Mouse (Mus musculus) limb, embryonic 14.5 days (tissue): ENCODE data around the gene Gm49384. TPM values are rescaled to one million over a fixed set of nuclear protein-coding genes. Genes with fewer than 3 reads are reported as not detected.
"Not testable (repeated sequence)": the region's sequence is repeated elsewhere in the genome, so short reads cannot be mapped to it uniquely, and the experiment has no call there.

Experiments
- ATAC-seq: fragments of 200-750 bp; cut with Nextera tagmentation; 2 replicates; pipeline ENCODE4 v1.8.0; 2017; ENCODE audit warnings: low read depth, moderate number of reproducible peaks, moderate TSS enrichment; ENCODE audit not compliant: low FRiP score
- DNase-seq: peaks from one replicate; pipeline ENCODE4 v3.0.0-alpha.2; 2015; ENCODE audit warnings: low spot score
- H3K27ac ChIP-seq: fragments of 300-500 bp; sonication (generic); replicated peaks from 2 replicates; pipeline ENCODE4 v1.5.1; 2014; ENCODE audit warnings: low read depth, mild to moderate bottlenecking, low read length, moderate library complexity, mixed read lengths
- H3K27me3 ChIP-seq: fragments of 300-500 bp; sonication (generic); 2 replicates; pipeline ENCODE4 v1.6.1; 2014; ENCODE audit warnings: low read length, mixed read lengths; ENCODE audit not compliant: control insufficient read depth, insufficient read depth
- H3K36me3 ChIP-seq: fragments of 300-500 bp; sonication (generic); 2 replicates; pipeline ENCODE4 v1.6.1; 2014; ENCODE audit warnings: mild to moderate bottlenecking, low read length, moderate library complexity, mixed read lengths; ENCODE audit not compliant: control insufficient read depth, insufficient read depth
- H3K4me1 ChIP-seq: fragments of 300-500 bp; sonication (generic); 2 replicates; pipeline ENCODE4 v1.6.1; 2014; ENCODE audit warnings: antibody characterized with exemption, low read length, mixed read lengths; ENCODE audit not compliant: control insufficient read depth, insufficient read depth
- H3K4me2 ChIP-seq: fragments of 300-500 bp; sonication (generic); replicated peaks from 2 replicates; pipeline ENCODE4 v1.6.1; 2014; ENCODE audit warnings: low read depth, mild to moderate bottlenecking, low read length, moderate library complexity; ENCODE audit not compliant: severe bottlenecking
- H3K4me3 ChIP-seq: fragments of 300-500 bp; sonication (generic); replicated peaks from 2 replicates; pipeline ENCODE4 v1.5.1; 2014; ENCODE audit warnings: low read length
- H3K9ac ChIP-seq: fragments of 300-500 bp; sonication (generic); 2 replicates; pipeline ENCODE4 v1.6.1; 2014; ENCODE audit warnings: mild to moderate bottlenecking, low read depth, low read length, moderate library complexity; ENCODE audit not compliant: severe bottlenecking
- H3K9me3 ChIP-seq: fragments of 300-500 bp; sonication (generic); 2 replicates; pipeline ENCODE4 v1.6.1; 2016; ENCODE audit warnings: low read length; ENCODE audit not compliant: control insufficient read depth
- POLR2A ChIP-seq: fragments of 200-500 bp; IDR thresholded peaks from 2 replicates; pipeline ENCODE4 v1.8.0; 2012; ENCODE audit warnings: inconsistent platforms, mild to moderate bottlenecking, moderate library complexity, borderline replicate concordance; ENCODE audit not compliant: insufficient read depth, insufficient read length; ENCODE audit errors: extremely low read depth
- WGBS: fragments of 180-500 bp; shearing (Covaris S2); extraction: QIAGEN DNeasy Blood & Tissue Kit; methylation state at CpG from one replicate; pipeline ENCODE4 v1.1.7; 2014; 5-methylcytosine and 5-hydroxymethylcytosine counted together
- polyA plus RNA-seq, 2 experiments: library from polyadenylated mRNA; depleted of rRNA in 1 of 2; stranded (reverse) in 1 of 2; unstranded in 1 of 2; fragments of >200 nt; fragmentation: Nextera tagmentation in 1 of 2; extraction: Ambion mirVana in 1 of 2; gene quantifications; 2 replicates each; pipeline versions ENCODE4 v1.2.1 to v1.2.3; 2012 to 2014

The Gm49384 gene
- polyA plus RNA-seq, 2 experiments: 10.0 to 19.3 TPM

DNA sequence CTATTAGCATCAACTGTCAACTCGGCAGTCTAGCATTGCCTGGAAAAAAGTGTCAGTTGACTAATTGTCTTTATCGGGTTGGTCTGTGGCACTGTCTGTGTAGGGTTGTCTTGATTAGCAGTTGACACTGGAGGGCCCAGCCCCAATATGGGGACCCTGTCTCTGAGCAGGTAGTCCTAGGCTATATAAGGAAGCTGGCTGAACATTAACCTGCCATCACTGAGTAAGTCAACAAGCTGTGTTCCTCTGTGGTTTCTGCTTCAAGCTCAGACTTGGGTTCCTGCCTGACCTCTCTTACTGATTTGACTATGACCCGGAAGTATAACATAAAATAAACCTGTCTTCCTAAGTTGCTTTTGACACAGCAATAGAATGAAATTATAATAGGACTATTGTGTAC, 28.1 kb downstream of the Gm49384 start:
- no peak for DNase-seq
- 97% methylated on average over 3 of the region's 3 CpGs for WGBS
- no peaks in the 10 kb centered on the region for H3K4me1 ChIP-seq
- no peak for TF ChIP-seq POLR2A
- H3K4me2 ChIP-seq: no peak overlapping the region
- no peak overlapping the region for H3K4me3 ChIP-seq
- ATAC-seq: no peak
- peaks cover 4% of the 10 kb centered on the region for H3K36me3 ChIP-seq
- H3K27ac ChIP-seq: no peak overlapping the region
- H3K9me3 ChIP-seq: no peaks in the 10 kb centered on the region
- no peak overlapping the region for H3K9ac ChIP-seq
- H3K27me3 ChIP-seq: no peaks in the 10 kb centered on the region

- peaks cover 3% of the 10 kb centered on the region for H3K36me3 ChIP-seq
- no peak for ATAC-seq
- H3K4me2 ChIP-seq: no peak overlapping the region
- 100% methylated on average over 2 of the region's 2 CpGs for WGBS
- no peak overlapping the region for H3K27ac ChIP-seq
- H3K9ac ChIP-seq: no peak overlapping the region
- H3K4me1 ChIP-seq: 0 out of 2 replicates have a peak, but pooled peaks cover 3% of the 10 kb centered on the region
- TF ChIP-seq POLR2A: no peak
- no peak overlapping the region for H3K4me3 ChIP-seq
- H3K9me3 ChIP-seq: no peaks in the 10 kb centered on the region
- no peaks in the 10 kb centered on the region for H3K27me3 ChIP-seq
- DNase-seq: no peak
Measured at GRCm38 (mm10) chr12:69171307-69171706, 32.8 kb downstream of the Gm49384 start.

- Histone ChIP-seq H3K27ac (peak within 1 kb of the TSS; percentile 88), H3K4me2 (peak within 1 kb of the TSS; percentile 85), H3K9me3 (no peaks in the 10 kb centered on the region), H3K27me3 (no peaks in the 10 kb centered on the region), H3K9ac (peak within 1 kb of the TSS; percentile 75), H3K4me1 (0 out of 2 replicates have a peak, but pooled peaks cover 3% of the 10 kb centered on the region), H3K4me3 (peak within 1 kb of the TSS; percentile 70), H3K36me3 (peaks cover 3% of the 10 kb centered on the region)
- WGBS: under 1% methylated on average over 39 of the region's 40 CpGs
- ATAC-seq (peak; percentile 94), DNase-seq (peak; percentile 81)
- 0 out of 2 replicates have a peak, but pooled peaks have one; percentile 26 for TF ChIP-seq POLR2A
Measured at GRCm38 (mm10) chr12:69168461-69169106, 35.5 kb downstream of the Gm49384 start, which contains the start of gene Lrr1. Gene Lrr1 (plus strand): TSS chr12:69168814.

GRCm38 (mm10) chr12:69167656-69168460, 36.2 kb downstream of the Gm49384 start:
- Histone ChIP-seq H3K36me3 (peaks cover 3% of the 10 kb centered on the region; the same call in 1 of the 2 replicates), H3K9ac (peak overlapping the region; percentile 75), H3K4me3 (peak overlapping the region; percentile 70), H3K27ac (no peak overlapping the region), H3K4me1 (0 out of 2 replicates have a peak, but pooled peaks cover 3% of the 10 kb centered on the region), H3K4me2 (peak overlapping the region; percentile 85), H3K9me3 (no peaks in the 10 kb centered on the region), H3K27me3 (no peaks in the 10 kb centered on the region)
- no peak for DNase-seq
- whole genome bisulfite sequencing: 8% methylated on average over 18 of the region's 18 CpGs
- TF ChIP-seq POLR2A: peak; percentile 34; the same call in 1 of the 2 replicates
- ATAC-seq: peak; percentile 36; the same call in 1 of the 2 replicates

- H3K27ac ChIP-seq, H3K4me1 ChIP-seq, H3K9ac ChIP-seq, H3K27me3 ChIP-seq, H3K4me3 ChIP-seq, H3K4me2 ChIP-seq, H3K9me3 ChIP-seq, DNase-seq, ATAC-seq, H3K36me3 ChIP-seq: not testable (repeated sequence)
- WGBS: 69% methylated on average over 8 of the region's 8 CpGs
Measured at GRCm38 (mm10) chr12:69166861-69167581, 37.0 kb downstream of the Gm49384 start.
